Mouse (Mus musculus): ENCODE data around the gene Edaradd.

- TF ChIP-seq POLR2A (IDR thresholded peaks at IDR 0.05; ENCODE audit: insufficient read depth, low read depth, low read length) (no peak), CTCF (IDR thresholded peaks at IDR 0.05) (no peak)
Measured at GRCm38 (mm10) chr13:12543880-12544568, 23.8 kb upstream of the Edaradd start.

Data from heart, adult 2 months (tissue).